Mouse (Mus musculus): ENCODE measurements around the gene AU022252.
"Not testable (repeated sequence)": the region's sequence is repeated elsewhere in the genome, so short reads cannot be mapped to it uniquely, and the experiment has no call there.

Gene AU022252

DNA sequence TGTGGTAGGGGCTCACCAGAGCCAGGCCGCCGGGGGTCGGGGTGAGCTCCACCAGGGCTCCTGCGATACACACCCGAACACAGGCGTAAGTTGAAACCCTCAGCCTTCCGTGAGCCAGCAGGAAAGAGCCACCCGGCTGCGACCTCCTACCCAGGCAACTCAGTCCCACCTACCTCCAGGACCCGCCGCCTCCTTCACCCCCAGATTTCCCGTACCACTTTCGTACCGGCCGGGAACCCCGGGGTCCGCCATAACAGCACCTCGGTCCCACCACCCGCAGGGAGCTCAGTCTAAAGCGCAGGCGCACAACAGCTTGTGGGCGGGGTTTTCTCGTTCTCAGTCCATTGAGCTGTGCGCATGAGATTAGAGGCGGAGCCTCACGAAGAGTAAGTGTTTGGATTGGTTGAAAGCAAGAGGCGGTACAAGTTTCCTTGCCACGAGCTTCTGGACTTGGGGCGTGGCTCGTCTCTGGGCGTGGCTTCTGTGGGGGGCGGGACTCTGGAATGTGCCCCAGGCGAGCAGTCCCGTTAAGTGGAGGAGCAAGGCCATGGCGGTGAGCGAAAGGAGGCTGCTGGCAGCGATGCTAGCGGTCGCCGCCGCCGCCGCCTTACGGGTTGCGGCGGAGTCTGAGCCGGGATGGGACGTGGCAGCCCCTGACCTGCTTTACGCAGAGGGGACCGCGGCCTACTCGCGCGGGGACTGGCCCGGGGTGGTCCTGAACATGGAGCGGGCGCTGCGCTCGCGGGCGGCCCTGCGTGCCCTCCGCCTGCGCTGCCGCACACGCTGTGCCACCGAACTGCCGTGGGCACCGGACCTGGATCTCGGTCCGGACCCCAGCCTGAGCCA, at the start of gene AU022252, which contains the start of gene P3h1:
TSS of gene AU022252 (minus strand) at position 303 of the 846 bp plus-strand sequence.
TSS of gene P3h1 (plus strand) at position 506 of the 846 bp plus-strand sequence.
- peak; percentile 100 for DNase-seq

DNA sequence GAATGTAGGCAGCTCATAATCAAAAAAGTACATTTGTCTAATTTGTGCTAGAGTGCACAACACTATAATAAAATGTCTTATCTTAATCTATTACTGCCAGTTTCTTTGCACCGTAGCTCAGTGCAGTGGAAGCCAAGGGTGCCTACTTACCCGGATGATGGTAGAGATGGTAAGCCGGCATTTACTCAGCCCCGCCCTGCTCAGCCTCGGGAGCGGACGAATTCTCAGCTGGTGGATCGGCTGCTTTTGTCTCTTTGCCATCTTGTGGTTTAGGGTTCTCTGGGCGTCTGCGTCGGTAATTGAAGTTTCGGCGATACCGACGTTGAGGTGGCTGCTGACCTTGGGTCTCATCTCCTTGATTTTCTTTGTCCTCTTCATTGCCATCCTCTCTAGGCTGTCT, 46.3 kb upstream of the AU022252 start:
- DNase-seq: not testable (repeated sequence)

DNA sequence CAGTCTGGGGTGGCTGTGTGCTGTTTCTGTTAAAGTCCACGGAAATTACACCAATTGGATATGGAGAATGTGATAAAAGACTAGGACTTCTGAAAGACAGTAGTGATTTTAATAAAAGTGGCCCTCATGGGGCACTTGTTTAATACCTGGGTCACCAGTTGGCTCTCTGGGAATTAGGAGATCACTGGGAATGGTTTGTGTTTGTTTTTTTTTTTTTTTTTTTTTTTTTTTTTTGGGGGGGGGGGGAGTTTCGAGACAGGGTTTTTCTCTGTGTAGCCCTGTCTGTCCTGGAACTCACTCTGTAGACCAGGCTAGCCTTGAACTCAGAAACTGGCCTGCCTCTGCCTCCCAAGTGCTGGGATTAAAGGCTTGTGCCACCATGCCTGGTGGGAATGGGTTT, 43.2 kb upstream of the AU022252 start:
- DNase-seq: no peak

DNA sequence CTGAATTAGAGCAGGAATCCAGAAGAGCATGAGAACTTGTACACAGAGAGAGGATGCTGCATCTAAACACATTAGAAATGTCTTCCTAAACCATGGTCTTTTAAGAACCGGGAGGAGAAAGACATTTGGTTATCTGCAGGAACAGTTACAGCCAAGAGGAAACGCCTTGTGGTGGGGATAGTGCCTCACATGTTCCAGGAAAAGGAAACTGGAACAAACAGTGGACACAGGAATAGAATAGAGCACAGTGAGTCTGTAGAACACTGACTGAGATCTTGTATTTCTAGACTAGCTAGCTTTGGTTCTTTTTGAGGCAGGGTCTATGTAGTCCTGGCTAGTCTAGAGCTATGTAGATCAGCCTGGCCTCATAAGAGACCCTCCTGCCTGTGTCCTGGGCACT, 42.7 kb upstream of the AU022252 start:
- no peak for DNase-seq

DNA sequence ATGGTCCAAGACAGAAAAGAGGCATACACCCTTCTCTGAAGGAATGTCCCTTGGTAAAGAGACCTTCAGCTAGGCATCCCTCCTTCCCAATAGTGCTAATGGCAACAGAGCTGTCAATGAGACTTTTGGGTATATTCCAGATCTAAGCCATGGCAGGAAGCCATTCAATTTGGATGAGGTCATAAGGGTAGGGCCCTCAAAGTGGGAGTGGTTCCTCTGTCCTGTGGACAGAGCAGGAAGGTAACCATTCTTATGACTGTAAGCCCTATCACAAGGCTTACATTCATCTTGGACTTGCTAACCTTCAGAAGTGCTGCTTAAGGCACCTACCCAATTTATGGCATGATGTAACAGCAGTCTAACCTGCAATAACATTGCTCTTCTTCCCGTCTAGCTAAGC, 42.1 kb upstream of the AU022252 start:
- DNase-seq: no peak

DNA sequence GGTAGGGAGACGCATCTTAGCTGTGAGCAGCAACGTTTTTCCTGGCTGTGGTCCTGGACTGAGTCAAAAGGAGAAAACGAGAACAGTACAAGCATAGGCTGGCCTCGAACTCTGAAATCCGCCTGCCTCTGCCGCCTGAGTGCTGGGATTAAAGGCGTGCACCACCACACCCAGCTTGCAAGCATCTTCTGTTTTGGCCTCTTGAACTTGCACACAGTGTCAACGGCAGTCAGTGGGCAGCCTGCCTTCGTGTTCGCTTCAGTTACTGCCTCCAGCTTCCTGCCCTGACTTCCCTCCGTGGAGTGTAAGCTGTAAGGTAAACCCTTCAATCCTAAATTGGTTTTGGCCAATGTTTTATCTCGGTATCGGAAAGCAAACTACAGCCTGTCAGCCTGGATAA, 34.1 kb upstream of the AU022252 start:
- no peak for DNase-seq

DNA sequence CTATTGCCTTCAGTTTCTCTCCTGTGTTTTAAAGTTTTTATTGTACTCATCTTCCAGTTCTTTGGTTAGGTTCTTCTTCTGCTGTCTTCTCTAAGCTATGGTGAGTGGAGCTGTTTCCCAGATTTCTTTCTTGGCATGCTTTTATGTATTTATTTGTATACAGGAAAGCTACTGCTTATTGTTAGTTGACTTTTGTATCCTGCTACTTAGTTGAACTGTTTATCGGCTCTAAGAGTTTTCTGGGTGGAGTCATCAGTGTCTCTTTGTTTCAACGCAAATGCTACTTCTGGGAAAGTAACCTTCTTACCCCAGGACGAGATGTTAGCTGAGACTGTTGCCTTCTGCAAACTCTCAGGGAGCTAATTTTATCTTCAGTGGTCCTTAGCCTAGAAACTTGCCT, 30.9 kb upstream of the AU022252 start:
- DNase-seq: no peak

DNA sequence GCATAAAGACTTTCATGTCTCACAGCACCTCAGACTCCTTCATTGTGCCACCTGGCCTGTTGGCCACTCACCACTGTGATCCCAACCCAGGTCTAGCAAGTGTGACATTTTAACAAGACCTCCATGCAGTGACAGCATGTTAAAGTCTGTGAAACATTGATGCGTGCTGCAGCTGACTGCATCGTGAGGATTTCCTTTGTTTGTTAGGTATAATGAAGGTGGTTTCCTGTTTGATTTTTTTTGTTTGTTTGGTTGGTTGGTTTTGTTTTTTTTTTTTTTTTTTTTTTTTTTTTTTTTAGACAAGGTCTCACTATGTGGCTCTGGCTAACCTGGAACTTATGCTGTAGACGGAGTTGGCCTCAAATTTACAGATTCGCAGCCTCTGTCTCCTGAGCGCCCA, 30.0 kb upstream of the AU022252 start:
- DNase-seq: no peak

DNA sequence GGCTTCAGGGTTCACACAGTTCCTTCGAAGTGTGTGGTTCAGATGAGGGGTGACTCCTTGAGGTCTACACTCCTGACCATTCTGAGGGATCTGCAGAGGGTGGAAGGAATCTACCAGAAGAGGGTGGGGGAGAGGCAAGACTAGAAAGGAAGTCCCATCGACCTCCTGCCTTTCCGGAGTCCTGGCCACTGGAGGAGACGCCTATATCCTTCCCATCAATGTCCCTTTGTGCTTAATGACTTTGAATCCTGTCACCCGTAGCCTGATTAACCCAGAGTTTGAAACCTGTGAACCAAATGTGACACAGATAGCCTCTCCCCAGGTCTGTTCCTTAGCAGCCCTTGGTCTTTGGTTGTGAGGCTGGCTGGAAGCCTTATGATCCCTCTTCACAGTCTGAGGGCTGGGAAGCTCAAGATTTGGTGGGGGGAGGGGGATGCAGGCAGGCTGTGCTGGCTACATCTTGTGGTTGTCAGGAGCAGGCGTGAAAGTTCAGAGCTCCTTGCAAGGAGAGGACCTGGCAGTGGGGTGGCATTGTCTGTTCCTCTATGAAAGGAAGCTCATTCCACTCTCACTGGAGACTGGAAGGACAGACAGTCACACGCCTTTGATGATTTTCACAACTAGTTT, 28.7 kb upstream of the AU022252 start:
- no peak for DNase-seq

DNA sequence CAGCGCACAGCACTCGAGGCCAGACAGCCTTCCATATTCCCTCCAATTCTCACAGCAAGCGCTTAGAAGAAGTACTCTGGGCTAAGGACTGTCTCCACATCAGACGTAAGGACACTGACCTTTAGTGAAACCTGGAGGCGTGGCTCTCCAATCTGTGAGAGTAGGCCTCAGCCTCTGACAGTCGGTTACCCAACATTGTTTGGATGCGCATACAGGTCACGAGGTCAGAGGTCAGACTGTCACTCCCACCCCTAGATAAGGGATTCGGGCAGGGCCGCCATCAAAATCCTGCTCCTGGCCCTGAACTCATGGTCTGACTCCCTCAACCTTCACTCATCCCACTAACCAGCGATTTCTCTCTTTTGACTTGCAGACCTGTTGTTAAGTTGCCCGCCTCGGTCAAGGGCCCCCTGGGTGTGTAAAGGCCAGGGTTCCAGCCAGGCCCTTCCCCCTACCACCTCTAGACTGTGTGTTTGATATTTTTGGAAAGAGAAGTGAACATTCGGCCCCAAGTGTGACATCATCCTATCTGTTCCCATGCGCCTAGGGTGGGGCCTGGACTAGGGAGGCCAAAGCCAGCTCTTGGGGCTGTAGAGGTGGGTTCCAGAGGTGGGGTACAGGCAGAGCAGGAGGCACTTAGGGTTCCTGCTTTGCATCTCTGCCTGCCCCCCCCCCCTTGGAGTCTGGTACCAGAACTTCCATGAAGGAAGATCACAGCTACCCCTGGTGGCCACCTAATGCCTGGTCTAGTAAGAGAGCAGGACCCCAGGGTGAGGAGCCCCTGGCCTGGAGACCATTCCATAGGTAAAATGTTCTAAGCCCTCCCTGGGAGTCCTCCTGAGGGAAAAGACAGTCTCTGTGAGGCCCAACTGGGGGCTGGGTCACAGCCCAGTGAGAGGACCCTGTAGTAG, 27.1 kb upstream of the AU022252 start:
- peak in 1 of 2 experiments; percentile 56 for DNase-seq

DNA sequence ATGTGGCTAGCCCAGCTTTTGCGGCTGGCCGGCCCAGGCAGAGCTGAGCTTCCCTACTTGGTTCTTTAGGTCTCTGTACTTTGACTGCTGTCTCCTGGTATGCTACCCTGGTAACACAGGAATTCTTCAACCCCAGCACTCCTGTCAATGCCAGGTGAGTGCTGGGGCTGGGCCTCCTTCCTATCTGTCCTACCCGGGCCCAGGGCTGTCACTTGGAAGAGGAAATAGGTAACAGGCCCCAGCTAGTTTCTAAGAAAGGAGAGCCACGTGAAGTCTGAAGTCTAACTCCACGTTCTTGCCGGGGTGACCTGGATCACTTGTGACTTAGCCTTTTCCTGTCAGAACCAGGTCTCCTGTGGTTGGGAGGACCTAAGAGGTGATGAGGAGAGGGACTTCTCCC, 24.6 kb upstream of the AU022252 start:
- no peak for DNase-seq

DNA sequence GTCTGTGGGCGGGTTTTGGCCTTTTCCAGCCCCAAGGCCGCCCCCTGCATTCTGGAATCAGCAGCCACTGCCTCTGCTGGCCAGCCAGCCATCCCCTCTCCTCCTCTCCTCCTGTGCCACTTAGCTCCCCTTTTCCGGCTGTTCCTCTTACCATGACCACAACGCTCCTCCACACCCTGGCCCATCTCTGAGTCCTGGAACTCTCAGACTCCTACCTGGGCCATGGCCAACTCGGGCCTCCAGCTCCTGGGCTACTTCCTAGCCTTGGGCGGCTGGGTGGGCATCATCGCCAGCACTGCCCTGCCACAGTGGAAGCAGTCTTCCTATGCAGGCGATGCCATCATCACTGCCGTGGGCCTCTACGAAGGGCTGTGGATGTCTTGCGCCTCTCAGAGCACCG, 22.8 kb upstream of the AU022252 start, which contains the start of gene Cldn19:
TSS of gene Cldn19 (plus strand) at position 64 of the 400 bp plus-strand sequence.
- peak; percentile 41 to 62 for DNase-seq

DNA sequence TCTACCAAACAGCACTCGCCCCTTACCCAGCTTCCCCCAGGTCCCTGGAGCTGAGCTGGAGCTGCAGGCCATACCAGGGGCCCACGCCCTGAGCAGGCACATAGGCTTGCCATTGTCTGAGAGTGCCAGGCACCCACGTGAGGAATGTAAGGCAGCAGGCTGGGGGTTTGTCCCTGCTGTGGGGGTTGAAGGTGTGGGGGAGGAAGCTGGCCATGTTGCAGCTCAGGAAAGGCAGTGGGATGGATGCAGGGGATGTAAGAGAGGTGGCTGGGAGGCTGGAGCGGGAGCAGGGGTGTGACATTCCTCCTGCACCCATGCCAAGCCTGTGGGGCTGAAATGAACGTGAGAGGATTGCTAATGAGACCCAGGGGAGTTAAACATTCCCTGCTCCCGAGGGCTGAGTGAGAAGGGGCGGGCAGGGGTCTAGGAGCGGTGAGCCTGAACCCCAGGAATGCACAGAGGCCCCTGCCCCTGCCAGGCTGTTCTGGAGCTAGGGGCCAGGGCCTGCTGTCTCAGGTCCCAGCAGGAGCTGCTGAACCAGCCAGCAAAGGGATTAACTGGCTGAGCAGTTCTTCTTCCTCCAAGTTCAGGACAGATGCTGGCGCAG, 21.6 kb upstream of the AU022252 start:
- DNase-seq: peak; percentile 67 to 80

DNA sequence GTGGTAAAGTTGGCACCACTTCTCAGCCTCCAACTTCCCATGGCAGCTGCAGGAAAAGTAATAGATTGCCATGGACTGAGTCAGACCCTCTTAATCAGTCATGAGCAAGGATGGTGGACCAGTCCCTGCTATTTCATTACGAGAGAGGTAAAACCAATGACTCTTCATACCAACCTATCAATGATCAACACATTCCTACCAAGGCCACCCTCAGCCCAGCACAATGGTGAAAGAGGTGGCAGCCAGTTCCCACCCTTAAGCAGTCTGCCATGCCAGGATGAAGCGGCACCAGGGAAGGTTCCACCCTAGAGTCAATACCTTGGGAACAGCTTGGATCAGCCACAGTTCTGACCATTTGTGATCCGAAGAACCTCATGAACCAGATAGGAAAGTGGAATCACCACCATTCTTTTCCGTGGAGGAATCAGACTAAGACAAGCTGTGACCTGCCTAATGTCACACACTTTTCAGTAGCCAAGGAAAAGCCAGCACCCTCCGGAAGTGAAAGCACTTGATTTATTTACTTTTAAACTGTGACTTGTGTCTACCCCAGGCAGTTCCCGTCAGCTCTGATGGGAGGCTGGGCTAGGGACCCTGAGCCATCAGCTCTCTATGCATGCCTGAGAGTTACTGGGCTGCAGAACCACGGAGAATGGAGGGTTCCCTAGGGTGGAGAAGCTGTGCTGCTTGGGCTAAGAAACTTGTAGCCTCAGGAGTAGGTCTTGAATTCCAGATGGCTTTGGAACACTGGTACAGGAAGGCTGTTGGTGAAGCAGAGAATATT, 19.7 kb upstream of the AU022252 start:
- peak; percentile 47 to 62 for DNase-seq

DNA sequence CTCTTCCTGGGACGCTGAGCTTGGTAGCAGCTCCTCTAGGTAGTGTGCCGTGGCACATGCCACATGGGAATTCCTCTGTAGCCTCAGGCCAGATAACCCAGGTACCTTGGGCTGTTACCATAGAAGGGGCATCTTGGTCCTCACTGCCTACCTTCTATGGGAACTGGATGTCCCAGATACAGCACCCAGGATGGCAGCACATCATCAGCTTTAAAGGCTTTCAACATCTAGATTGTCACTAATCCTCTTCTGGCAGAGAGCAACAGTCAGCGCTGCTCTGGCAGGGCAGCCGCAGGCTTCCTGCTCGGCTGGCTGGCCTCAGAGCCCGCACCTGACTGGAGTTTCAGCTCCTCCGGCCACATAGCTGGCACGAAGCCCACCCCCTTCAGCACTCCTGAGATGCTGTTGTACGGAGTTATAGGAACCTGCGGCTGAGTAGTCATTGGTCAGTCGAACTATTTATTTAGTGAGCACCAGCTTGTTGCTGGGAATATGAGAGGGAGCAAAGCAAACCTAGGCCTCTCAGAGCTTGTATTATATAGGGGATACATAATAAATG, 16.0 kb upstream of the AU022252 start:
- peak; percentile 52 to 65 for DNase-seq

DNA sequence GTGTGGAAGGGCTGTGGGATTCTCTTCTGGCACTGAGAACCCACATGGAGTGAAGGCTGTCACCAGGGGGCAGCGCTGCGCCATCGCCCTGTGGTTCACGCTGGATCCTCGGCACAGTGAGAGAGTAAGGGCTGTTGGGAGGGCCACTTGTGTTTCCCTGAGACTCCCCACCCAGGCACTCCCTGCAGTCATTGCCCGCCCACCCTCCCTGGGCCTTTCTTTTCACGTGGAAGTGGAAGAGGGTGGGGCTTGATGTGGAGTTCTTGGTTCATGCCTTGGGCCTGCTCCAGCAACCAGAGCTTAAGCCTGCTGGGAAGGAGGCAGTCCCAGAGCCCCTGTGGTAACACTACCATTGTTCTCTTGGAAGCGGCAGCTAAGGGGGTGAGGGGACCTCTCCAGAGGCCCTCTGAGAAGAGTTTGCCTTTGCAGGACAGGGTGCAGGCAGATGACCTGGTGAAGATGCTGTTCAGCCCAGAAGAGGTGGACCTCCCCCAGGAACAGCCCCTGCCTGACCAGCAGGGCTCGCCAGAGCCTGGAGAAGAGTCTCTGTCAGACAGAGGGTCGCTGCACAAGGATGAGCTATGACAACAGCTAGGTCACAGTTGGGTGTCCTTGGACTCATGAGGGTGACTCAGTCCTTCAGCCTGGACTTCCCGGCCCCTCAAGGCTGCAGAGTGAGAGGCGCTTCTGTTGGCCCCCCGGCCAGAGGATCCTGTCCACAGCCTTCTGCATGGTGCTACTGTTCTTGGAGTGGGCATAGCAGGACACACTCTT, 15.1 kb upstream of the AU022252 start:
- DNase-seq: peak; percentile 90 to 91

DNA sequence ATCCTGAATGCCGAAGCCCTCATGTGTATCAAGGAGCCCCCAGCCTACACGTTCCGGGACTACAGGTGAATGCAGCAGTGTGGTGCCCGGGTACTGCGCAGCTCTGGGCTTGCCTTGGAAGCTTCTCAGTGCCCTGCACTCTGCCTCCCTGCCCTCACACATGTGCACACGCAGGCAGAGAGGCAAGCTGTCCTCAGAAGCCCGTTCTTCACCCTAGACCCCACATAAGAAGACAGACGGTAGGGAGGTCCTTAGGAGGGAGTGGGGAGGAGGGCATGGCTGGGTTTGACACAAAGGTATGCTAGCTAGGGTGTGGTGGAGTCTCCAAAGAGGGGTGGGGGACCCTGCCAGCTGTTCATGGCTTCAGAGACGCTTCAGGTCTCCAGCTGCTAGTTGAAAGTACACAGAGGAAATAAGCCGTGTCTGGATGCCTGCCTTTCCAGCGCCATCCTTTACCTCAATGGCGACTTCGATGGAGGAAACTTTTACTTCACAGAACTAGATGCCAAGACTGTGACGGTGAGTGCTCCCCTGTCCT, 14.2 kb upstream of the AU022252 start:
- no peak for DNase-seq

DNA sequence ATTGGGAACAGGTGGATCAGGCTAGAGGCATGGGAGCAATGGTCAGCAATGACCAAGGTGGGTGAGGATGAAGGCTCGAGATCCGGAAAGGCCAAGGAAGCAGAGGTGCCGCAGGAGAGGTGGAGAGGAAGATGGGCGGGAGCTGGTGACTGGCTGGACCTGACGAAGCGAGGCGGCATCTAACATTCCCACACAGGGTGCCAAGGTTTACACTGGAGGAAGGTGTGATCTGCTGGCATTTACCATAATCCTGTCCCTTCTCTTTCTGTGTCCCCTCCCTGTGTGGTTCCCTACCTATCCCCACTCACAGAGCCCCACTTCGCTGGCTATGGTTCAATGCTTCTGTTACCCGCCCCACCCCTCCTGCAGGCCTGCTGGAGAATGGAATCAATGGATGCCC, 13.4 kb upstream of the AU022252 start:
- DNase-seq: no peak

DNA sequence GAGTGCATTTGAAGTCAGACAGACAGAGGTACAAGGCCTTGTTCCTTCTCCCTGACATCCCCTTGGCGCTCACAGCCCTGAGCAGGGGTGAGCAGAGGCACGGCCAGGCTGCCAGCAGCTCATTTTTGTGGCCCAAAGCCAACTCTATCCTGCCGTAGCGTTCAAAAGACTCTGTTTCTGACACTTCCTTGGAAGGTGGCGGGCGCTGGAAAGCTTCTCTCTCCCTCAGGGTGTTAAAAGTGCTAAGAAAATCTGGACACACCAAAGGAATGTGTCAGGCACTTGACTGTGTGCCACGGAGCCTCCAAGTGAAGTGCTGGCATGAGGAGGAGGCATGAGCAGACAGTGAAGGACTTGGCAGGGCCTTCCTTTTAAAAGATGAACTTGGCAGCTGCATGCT, 13.0 kb upstream of the AU022252 start:
- no peak for DNase-seq
